Mouse (Mus musculus): ENCODE results near the gene Hoxc10.

The Hoxc10 gene

GRCm38 (mm10) chr15:102966776-102967311 lies at the start of gene Hoxc10:
TSS of gene Hoxc10 (plus strand) at chr15:102966796.
- DNase-seq (ENCODE audit: low spot score) = no peak

GRCm38 (mm10) chr15:102917972-102918572 lies 48.5 kb upstream of the Hoxc10 start:
- DNase-seq (ENCODE audit: low spot score) = no peak

- DNase-seq (ENCODE audit: low spot score) = no peak
Observed at GRCm38 (mm10) chr15:102918611-102919265, 47.9 kb upstream of the Hoxc10 start.

- no peak for DNase-seq (ENCODE audit: low spot score)
Observed at GRCm38 (mm10) chr15:102919336-102920180, 47.0 kb upstream of the Hoxc10 start.

- DNase-seq (ENCODE audit: low spot score) = peak; percentile 74
Observed at GRCm38 (mm10) chr15:102920619-102921018, 46.0 kb upstream of the Hoxc10 start.

GRCm38 (mm10) chr15:102921053-102922011 lies 45.3 kb upstream of the Hoxc10 start, which contains the start of gene Hoxc13:
TSS of gene Hoxc13 (plus strand) at chr15:102921103.
- DNase-seq (ENCODE audit: low spot score) = no peak

- DNase-seq (ENCODE audit: low spot score) = no peak
Observed at GRCm38 (mm10) chr15:102922012-102922362, 44.6 kb upstream of the Hoxc10 start.

- DNase-seq (ENCODE audit: low spot score) = no peak
Observed at GRCm38 (mm10) chr15:102922636-102923500, 43.7 kb upstream of the Hoxc10 start.

- DNase-seq (ENCODE audit: low spot score) = no peak
Observed at GRCm38 (mm10) chr15:102927032-102927645, 39.5 kb upstream of the Hoxc10 start.

GRCm38 (mm10) chr15:102931706-102932358 lies 34.8 kb upstream of the Hoxc10 start:
- DNase-seq (ENCODE audit: low spot score) = no peak

- DNase-seq (ENCODE audit: low spot score) = no peak
Observed at GRCm38 (mm10) chr15:102934438-102934837, 32.2 kb upstream of the Hoxc10 start.

GRCm38 (mm10) chr15:102934897-102935296 lies 31.7 kb upstream of the Hoxc10 start:
- no peak for DNase-seq (ENCODE audit: low spot score)

GRCm38 (mm10) chr15:102936279-102936972 lies 30.2 kb upstream of the Hoxc10 start, which contains the start of gene Hoxc12:
TSS of gene Hoxc12 (plus strand) at chr15:102936757.
- DNase-seq (ENCODE audit: low spot score) = no peak

GRCm38 (mm10) chr15:102937036-102937666 lies 29.4 kb upstream of the Hoxc10 start:
- no peak for DNase-seq (ENCODE audit: low spot score)

- no peak for DNase-seq (ENCODE audit: low spot score)
Observed at GRCm38 (mm10) chr15:102939256-102940155, 27.1 kb upstream of the Hoxc10 start.

GRCm38 (mm10) chr15:102942739-102943467 lies 23.7 kb upstream of the Hoxc10 start:
- DNase-seq (ENCODE audit: low spot score) = no peak

- no peak for DNase-seq (ENCODE audit: low spot score)
Observed at GRCm38 (mm10) chr15:102943468-102943813, 23.2 kb upstream of the Hoxc10 start.
